Mouse (Mus musculus) spleen, adult 12 weeks (tissue): Measurements from ENCODE around the gene Slc30a2.

Source experiments
- DNase-seq: peaks from one replicate; pipeline ENCODE4 v3.0.0; 2022; ENCODE audit warnings: low spot score

Gene Slc30a2

GRCm38 (mm10) chr4:134400206-134400605, 57.2 kb downstream of the Slc30a2 start:
- no peak for DNase-seq

GRCm38 (mm10) chr4:134401181-134401661, 58.2 kb downstream of the Slc30a2 start:
- no peak for DNase-seq

GRCm38 (mm10) chr4:134401856-134402570, 59.0 kb downstream of the Slc30a2 start:
- no peak for DNase-seq

GRCm38 (mm10) chr4:134402571-134403262, 59.7 kb downstream of the Slc30a2 start:
- no peak for DNase-seq

GRCm38 (mm10) chr4:134403721-134404120, 60.7 kb downstream of the Slc30a2 start:
- no peak for DNase-seq
